Mouse (Mus musculus): ENCODE data around the gene Slc2a5. TPM values are rescaled to one million over a fixed set of nuclear protein-coding genes. Genes with fewer than 3 reads are reported as not detected.

Gene Slc2a5
- total RNA-seq, 2 experiments from 2014 or later: not detected

- ATAC-seq (replicated peaks; ENCODE audit: low FRiP score, poor library complexity, severe bottlenecking): no peak
These were observed 18.4 kb downstream of the Slc2a5 start for GRCm38 (mm10) chr4:150137368-150138083.

- no peak for ATAC-seq (replicated peaks; ENCODE audit: low FRiP score, poor library complexity, severe bottlenecking)
These were observed 19.0 kb downstream of the Slc2a5 start for GRCm38 (mm10) chr4:150138084-150138543.

DNA sequence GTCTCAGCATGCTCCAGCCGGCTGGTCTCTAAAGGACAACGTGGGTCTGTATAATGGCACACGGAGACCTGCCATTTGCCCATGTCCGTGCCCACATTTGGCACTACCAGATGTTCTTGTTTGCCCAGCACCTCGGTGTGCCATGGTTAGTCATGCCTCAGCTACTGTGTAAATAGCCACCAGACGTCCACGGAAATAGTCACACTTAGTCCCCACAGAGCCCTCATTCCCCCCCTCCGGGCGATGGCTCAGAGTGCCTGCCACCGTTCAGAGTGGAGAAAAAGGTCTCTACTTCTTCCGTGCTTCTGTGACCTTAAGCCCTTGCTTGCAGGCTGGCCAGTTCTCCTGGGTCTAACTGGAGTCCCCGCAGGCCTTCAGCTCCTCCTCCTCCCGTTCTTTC, 20.0 kb downstream of the Slc2a5 start:
- no peak for ATAC-seq (replicated peaks; ENCODE audit: low FRiP score, poor library complexity, severe bottlenecking)

DNA sequence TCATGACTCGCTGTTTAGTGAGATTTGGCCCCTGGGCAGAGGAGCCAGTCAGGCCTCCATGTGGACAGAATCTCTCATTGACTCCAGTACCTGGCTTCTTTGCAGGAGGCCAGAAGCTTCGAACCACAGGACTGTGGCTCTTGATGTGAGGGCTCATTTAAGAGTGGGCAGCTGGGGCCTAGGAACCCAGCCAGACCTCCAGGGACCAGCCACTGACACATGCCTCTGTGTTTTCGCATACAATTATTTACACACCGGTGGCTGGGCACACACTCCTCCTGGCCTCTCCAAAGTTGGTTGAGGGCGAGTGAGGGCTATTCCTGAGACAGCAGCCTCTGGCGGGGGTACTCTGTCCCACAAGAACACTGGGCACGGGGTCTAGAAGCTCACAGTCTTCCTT, 21.3 kb downstream of the Slc2a5 start:
- no peak for ATAC-seq (replicated peaks; ENCODE audit: low FRiP score, poor library complexity, severe bottlenecking)

- no peak for ATAC-seq (replicated peaks; ENCODE audit: low FRiP score, poor library complexity, severe bottlenecking)
These were observed 25.2 kb downstream of the Slc2a5 start for GRCm38 (mm10) chr4:150144242-150144641.

DNA sequence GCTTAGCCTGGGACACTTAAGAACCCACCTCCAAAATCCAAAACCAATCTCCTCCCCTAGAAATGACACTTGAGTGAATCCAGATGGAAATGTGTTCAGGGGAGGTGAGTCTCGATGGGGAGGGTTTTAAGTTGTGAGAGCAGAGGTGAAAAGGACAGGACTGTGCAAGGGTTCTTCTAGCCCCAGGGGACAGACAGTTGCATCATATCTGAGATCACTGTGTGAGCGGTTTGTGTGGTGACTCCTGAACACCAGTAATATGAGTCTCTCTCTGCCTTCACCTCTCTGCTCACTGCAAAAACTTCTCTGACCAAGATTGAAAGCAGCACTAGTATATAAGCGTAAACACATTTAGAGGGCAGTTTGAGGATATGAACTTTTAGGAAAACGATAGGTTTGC, 27.2 kb downstream of the Slc2a5 start:
- ATAC-seq (replicated peaks; ENCODE audit: low FRiP score, poor library complexity, severe bottlenecking): no peak

DNA sequence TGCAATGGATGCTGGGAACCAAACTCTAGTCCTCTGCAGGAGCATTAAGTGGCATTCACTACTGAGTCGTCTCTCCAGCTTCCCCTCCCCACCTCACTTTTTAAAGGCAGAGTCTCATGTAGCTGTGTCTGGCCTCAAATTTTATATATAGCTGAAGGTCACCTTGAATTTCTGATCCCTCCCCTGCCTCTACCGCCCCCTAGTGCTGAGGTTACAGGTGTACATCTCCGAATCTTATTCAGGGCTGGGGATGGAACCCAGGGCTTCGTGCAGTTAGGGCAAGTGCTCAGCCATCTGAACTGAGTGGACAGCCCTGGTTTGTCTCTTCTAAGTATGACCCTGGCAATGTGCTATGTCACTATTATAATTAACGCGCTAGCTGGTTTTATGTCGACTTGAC, 32.0 kb downstream of the Slc2a5 start:
- ATAC-seq (replicated peaks; ENCODE audit: low FRiP score, poor library complexity, severe bottlenecking): no peak

DNA sequence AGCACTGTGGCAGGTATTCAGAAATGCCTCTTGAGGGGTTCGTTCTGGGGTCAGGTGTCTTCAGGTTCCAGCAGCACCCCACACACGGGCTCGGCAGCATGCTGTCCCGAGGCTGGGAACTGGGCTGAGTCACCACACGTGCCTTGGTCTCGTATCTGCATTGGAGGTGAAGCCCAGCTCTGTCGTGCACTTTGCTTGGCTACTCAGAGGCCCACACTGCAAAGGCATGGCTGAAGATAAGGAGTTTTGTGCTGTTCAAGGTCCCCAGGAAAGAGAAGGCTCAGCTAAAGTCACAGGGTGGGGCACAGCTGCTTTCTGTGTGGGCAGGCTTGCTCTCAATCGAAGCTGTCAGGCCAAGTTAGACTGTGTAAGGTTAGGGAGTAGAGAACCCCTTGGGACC, 33.4 kb downstream of the Slc2a5 start:
- no peak for ATAC-seq (replicated peaks; ENCODE audit: low FRiP score, poor library complexity, severe bottlenecking)

GRCm38 (mm10) chr4:150155301-150155700, 36.2 kb downstream of the Slc2a5 start:
- ATAC-seq (replicated peaks; ENCODE audit: low FRiP score, poor library complexity, severe bottlenecking): no peak

GRCm38 (mm10) chr4:150155731-150156130, 36.6 kb downstream of the Slc2a5 start:
- no peak for ATAC-seq (replicated peaks; ENCODE audit: low FRiP score, poor library complexity, severe bottlenecking)

DNA sequence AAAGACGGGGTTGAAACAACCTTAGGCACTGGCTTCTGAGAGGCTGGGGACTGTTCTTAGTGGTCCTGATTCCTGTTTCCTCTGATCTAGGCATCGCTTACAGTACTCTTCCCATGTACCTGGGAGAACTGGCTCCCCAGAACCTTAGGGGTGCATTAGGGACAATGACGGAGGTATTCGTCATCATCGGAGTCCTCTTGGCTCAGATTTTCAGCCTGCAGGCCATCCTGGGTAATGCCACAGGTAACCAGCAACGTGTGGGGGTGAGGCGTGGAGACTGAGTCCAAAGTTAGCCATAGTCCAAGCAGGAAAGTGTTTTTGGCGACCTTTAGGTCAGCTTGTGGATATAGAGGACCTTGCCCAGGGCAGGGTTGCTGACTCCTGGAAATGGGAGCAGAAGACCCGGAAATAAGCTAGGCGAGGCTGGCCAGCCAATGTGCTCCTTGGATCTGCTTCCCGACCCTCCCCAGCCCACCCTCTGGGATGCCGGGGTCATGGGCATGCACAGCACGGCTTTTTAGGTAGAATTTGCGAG, 38.3 kb downstream of the Slc2a5 start:
- ATAC-seq (replicated peaks; ENCODE audit: low FRiP score, poor library complexity, severe bottlenecking): no peak

- ATAC-seq (replicated peaks; ENCODE audit: low FRiP score, poor library complexity, severe bottlenecking): no peak
These were observed 40.4 kb downstream of the Slc2a5 start for GRCm38 (mm10) chr4:150159458-150159857.

DNA sequence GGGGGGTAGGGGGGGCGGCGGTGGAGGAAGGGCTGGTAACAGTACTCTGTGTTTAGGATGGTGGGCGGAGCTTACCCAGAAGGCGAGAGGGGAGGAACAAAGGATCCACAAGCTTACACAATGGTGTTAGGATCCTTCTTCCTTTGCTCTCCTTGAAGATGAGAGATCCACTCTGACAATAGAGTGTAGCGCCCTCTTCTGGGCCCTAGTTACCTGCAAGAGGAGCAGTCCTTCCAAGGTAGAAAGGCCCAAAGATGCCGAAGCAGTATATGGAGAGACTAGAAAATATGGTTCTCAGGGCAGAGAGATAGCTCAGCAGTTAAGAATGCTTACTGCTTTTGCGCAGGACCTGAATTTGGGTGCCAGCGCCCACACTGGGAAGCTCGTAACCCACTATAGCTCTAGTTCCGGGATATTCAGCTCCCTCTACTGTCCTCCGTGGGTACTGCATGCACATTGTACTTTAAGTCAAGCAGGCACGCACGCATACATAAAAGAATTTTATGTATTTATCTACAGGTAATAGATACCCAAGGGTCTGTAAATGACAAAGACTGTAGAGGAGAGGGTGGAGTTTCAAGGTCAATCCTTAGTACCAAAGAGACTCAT, 43.6 kb downstream of the Slc2a5 start:
- ATAC-seq (replicated peaks; ENCODE audit: low FRiP score, poor library complexity, severe bottlenecking): no peak

DNA sequence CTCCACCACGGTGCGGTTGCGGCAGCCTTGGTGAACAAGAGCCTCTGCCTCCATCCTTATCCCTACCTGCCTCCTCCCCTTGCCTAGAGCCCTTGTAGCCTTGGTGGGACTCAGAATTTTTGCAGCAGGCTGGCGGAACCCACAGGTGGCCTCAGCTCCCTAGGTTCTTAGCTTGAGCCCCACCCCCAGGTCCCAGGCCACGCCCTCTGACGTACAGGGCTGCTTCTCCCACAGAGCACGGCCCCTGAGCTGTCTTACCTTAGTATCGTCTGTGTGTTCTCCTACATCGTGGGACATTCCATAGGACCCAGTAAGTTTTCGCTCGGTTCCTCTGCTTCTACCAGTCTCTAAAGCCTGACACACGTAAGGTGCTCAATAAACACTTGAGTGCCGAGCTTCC, 45.8 kb downstream of the Slc2a5 start:
- ATAC-seq (replicated peaks; ENCODE audit: low FRiP score, poor library complexity, severe bottlenecking): no peak

GRCm38 (mm10) chr4:150168406-150168805, 49.3 kb downstream of the Slc2a5 start:
- ATAC-seq (replicated peaks; ENCODE audit: low FRiP score, poor library complexity, severe bottlenecking): no peak

- ATAC-seq (replicated peaks; ENCODE audit: low FRiP score, poor library complexity, severe bottlenecking): no peak
These were observed 53.0 kb downstream of the Slc2a5 start for GRCm38 (mm10) chr4:150172107-150172506.

DNA sequence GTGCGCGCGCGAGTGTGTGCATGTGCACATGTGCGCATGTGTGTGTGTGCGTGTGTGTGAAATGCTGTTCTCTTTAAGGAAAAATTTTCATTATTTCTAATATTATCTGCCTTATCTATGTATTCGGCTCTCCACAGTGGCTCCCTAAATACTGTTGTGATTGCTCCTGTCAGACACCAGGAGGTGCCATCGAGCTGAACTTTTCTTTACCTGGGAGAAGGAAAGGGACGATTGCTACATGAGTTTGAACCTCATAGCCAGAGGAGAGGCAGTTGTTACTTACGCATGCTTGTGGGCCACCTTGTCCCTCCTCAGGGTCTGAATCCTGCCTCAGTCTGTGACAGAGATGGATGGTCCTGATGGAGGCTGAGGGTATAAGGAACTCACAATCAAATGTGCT, 54.2 kb downstream of the Slc2a5 start:
- ATAC-seq (replicated peaks; ENCODE audit: low FRiP score, poor library complexity, severe bottlenecking): no peak

DNA sequence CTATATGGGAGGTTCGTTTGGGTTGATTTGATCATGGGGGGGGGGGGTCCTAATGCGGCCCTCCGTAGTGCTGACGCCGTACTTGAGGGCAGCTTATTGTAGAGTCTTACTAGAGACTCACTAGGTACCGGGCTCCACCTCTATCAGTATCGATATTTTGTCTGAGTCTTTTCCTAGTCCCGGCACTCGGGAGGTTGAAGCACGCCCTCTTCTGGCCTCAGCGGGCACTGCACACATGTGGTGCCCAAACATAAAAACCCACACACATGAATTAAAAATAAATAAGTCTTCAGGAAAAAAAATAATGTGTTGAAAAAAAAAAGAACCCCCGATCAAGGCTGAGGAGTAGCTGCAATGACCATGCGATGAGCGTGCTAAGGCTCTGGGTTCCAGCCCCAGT, 54.9 kb downstream of the Slc2a5 start:
- no peak for ATAC-seq (replicated peaks; ENCODE audit: low FRiP score, poor library complexity, severe bottlenecking)

GRCm38 (mm10) chr4:150176535-150176934, 57.5 kb downstream of the Slc2a5 start:
- ATAC-seq (replicated peaks; ENCODE audit: low FRiP score, poor library complexity, severe bottlenecking): peak; percentile 70; the same call in 1 of the 2 replicates

GRCm38 (mm10) chr4:150177122-150177521, 58.0 kb downstream of the Slc2a5 start:
- no peak for ATAC-seq (replicated peaks; ENCODE audit: low FRiP score, poor library complexity, severe bottlenecking)

- no peak for ATAC-seq (replicated peaks; ENCODE audit: low FRiP score, poor library complexity, severe bottlenecking)
These were observed 59.0 kb downstream of the Slc2a5 start for GRCm38 (mm10) chr4:150178131-150178530.

Measured in erythroid progenitor cell, adult 5-6 weeks (primary cell).